Mouse (Mus musculus): ENCODE data around the gene Ctrb1.
"Not testable (repeated sequence)": the region's sequence is repeated elsewhere in the genome, so short reads cannot be mapped to it uniquely, and the experiment has no call there.

Gene Ctrb1

DNA sequence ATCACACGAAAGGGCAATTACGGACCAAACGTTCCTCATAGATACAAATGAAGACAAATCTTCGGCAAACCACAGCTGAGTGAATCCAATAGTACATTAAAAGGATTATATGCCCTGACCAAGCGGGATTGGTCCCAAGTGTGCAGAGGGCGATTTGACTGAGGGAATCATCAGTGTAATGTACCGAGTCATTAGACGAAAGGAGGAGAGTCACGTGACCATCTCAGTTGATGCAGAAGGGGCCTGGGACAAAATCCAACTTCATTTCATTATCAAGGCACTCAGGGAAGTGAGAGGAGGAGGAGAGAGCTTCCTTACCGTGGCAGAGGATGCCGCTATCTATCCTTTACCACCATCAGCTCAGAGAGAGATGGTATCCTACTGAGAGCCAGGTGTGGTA, 9.7 kb downstream of the Ctrb1 start:
- in situ Hi-C loops (cut with MboI, MseI), result no loop called here

DNA sequence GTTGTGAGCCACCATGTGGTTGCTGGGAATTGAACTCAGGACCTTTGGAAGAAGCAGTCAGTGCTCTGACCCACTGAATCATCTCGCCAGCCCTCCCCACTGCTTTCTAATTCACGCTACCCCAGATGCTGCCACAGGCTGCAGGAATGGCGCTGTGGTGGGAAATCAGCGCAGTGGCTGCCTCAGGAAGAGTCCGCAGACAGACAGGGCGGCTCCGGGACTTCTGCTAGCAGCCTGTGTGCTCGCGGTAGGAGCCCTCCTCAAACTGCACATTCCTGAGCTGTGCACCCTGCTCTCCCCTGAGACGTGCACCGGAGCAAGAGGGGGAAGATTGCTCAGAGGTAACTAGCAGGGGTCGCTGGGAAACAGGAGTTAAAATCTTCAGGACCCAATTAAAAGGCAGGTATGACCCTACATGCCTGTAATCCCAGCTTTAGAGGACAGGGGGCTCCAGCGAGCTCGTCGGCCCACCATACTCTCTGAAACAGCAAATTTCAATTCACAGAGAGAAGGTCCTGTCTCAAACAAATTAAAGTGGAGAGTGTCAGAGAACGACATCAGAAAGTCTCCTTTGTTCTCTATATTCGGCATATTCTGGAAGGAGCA, 10.3 kb downstream of the Ctrb1 start:
- in situ Hi-C loops (cut with MboI, MseI), result no loop called here

DNA sequence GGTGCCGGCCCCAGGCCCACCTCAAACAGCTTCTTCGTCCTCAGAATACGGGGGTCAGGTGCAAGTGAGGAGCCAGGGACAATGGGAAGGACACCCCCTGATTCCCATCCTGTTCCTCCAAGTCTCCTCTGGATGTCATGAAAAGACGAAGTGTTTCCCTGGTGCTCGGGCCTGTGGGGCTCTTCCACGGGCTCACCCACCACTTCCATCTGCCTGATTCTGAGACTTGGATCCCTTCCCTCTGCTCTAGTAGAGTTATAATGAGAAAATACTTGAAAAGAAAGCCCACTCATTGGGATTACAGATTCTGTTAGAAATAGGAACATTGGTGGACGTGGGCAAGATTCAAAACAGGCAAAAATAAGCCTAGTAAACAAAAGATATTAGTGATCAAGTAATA, 12.0 kb downstream of the Ctrb1 start:
- in situ Hi-C loops (cut with MboI, MseI), result loop anchor here (5.0 kb wide), 1 partner anchor 143 kb away; no protein-coding TSS in a partner anchor

DNA sequence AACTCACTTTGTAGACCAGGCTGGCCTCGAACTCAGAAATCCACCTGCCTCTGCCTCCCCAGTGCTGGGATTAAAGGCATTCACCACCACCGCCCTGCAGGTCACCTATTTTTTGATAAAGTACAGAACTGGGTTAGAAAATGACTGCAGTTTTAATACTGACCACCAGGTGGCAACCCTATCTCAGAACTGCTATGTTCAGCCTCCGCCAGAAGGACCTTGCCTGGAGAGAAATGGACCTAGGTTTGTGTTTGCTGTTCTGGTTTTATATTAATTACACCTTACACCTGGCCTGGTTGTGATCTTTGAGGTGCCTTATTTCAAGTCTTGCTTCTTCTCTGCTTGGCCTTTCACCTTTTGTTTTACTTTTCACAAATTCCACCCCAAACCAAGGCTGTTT, 12.7 kb downstream of the Ctrb1 start:
- in situ Hi-C loops (cut with MboI, MseI), result loop anchor here (5.0 kb wide), 1 partner anchor 144 kb away; no protein-coding TSS in a partner anchor

DNA sequence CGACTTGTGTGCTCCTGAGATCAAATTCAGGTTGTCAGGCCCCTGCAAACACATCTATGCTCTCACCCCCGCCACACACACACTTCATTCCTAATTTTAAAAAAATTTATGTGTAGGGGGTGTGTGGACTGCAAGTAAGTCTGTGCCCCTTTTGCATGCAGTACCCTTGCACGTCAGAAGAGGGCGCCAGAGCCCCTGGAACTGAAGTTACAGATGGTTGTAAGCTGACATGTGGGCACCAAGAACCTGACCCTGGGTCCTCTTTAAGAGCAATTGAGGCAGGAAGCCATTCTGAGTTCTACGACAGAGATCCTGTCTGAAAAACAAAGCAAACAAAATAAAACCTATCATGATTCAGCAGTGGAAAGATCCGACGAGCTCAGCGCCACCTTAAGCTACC, 14.6 kb downstream of the Ctrb1 start:
- in situ Hi-C loops (cut with MboI, MseI), result loop anchor here (5.0 kb wide), 1 partner anchor 146 kb away; no protein-coding TSS in a partner anchor

DNA sequence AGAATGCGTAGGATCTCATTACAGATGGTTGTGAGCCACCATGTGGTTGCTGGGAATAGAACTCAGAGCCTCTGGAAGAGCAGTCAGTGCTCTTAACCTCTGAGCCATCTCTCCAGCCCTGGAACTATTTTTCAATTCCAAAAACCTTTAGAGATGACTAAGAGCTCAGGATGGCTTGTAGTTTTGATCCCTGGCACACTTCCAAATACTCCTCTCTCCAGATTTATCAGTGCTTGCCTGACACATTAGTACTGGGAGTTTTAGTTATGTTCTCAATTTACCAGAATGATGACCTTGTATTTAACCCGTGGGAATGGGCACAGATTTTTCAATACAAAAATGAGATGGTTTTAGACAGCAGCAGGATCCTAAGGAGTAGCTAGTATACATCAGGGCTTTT, 24.1 kb downstream of the Ctrb1 start:
- in situ Hi-C loops (cut with MboI, MseI), result no loop called here

DNA sequence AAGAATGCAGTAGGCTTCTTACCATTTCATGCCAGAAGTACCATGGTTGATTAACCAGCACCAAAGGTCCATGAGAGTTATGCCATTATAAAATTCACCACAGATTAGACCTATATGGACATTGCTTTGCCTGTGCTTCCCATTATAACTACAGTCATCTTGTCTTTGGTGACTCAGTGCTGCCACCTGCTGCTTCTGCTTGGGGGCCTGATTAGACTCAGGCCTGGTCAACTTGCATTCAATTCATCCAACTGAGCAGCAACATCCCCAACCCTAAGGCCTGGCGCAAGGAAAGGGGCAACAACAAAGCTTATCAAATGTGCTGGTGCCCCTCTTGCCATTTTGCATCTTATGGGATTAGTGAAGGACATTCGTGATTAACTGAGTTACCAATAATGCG, 28.3 kb downstream of the Ctrb1 start:
- in situ Hi-C loops (cut with MboI, MseI), result no loop called here

DNA sequence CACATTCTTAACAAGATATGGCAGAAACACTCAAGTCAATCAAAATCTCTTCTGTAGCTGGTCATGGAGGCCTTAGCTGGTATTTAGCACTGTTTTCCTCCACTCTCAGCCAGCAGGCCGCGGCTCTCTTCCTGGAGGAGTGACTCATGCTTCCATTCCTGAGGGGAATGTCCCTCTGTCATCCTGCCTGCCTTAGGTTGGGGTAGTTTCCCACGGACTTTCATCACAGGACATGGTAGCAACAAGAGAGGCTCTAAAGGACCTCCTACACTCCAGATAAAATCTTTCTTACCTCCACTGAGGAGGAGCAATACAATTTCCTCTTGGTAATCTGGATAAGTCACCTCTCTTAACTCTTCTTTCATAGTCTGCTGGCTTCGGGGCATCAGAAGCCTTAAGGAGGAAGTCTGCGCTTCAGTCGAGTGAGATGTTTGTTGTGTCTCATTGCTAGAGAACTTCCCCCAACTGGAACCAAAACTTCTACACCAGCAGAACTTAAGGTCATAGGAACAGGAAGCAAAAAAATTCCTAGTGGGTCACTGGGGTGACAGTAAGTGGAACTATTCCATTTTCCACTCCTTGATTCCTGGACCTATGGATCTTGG, 31.9 kb downstream of the Ctrb1 start:
- in situ Hi-C loops (cut with MboI, MseI), result no loop called here

DNA sequence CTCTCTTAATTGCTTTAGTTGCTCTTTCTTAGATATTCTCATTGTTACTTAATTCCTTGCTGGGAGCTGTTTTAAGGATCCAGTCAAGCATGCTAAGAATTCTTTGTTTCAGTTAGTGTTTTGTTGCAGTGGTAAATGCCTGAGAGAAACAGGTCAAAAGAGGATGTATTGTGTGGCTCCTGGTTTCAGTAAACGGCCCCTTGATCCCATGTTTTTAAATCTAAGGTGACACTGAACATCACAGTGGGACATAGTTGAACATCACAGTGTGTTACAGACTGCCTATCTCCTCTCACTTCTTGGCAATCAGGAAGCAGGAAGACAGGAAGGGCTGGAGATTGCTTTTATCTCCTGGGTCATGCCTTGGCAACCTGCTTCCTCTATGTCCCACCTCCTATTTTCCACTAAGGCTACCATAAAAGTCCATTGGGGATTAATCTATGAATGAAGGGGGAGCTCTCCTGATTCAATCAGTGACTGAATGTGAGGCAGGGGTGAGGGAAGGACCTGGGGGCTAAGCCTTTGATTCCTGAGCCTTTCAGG, 33.4 kb downstream of the Ctrb1 start:
- in situ Hi-C loops (cut with MboI, MseI), result no loop called here

DNA sequence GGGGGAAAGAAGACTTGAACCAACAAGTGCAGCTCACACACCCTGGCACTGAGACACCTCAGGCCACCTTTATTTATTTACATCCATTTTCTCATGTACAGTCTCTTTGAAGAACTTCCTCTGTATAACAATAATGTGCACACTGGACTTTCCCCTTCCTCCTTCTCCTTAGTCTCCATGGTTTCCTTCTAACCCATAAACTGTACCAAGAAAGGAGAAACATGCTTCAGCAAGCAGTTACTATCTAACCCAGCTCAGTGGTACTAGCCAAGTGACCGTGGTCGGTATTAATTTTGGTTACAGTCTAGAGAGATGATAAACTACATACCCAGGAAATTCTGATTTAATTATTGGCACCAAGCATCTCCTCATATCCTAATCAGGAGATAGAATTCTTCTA, 37.3 kb downstream of the Ctrb1 start:
- in situ Hi-C loops (cut with MboI, MseI), result no loop called here

DNA sequence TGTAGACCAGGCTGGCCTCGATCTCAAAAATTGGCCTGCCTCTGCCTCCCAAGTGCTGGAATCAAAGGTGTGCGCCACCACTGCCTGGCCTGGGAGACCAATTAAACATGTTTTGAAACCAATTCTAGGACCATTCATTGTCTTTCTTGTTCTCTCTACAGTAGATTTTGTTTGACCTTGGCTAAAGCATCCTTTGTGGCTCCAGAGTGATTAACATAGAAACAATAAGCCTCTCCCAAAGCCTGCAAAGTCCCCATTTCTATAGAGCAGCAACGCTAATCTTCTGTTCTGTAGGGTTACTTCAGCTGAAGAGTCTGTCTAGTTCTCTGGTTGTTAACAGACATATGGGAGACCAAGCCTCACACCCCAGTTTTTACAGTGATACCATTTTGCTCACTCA, 40.2 kb downstream of the Ctrb1 start:
- in situ Hi-C loops (cut with MboI, MseI), result no loop called here

DNA sequence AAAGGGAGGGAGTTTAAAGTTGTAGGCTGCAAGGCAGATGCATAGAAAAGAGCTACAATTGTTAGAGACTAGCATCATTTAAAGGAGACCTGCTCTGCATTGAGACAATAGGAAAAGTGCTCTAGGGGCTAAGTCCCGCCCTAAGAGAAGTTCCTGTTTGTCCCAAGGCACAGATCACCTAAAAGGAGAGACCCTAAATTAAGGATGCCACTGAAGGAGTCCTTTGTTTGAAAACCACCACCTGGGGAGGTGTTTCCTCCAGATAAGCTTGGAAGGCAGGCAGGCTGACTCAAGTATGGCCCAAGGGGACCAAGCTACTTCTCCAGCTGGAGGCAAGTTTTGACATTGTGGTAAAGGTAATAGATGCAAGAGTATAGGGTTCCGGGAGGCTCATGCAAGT, 42.0 kb downstream of the Ctrb1 start:
- in situ Hi-C loops (cut with MboI, MseI), result no loop called here

DNA sequence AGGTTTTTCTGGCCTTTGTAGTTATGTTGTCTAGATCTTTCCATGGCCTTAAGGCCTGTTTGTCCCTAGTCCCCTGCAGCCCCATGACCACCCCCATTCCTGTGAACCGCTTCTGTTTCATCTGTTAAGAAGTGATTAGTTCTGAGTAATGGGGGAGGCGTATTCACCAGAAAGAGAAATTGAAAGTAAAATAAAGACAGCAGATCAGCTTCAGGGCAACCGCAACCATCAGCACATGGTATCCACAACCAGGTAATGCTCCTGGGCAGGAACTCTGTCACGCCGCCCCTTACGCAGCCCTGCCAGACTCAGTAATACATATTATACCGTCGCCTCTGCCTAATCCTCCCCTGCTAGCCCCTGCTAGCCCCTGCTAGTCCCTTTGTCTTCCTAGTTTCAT, 45.1 kb downstream of the Ctrb1 start:
- in situ Hi-C loops (cut with MboI, MseI), result no loop called here

DNA sequence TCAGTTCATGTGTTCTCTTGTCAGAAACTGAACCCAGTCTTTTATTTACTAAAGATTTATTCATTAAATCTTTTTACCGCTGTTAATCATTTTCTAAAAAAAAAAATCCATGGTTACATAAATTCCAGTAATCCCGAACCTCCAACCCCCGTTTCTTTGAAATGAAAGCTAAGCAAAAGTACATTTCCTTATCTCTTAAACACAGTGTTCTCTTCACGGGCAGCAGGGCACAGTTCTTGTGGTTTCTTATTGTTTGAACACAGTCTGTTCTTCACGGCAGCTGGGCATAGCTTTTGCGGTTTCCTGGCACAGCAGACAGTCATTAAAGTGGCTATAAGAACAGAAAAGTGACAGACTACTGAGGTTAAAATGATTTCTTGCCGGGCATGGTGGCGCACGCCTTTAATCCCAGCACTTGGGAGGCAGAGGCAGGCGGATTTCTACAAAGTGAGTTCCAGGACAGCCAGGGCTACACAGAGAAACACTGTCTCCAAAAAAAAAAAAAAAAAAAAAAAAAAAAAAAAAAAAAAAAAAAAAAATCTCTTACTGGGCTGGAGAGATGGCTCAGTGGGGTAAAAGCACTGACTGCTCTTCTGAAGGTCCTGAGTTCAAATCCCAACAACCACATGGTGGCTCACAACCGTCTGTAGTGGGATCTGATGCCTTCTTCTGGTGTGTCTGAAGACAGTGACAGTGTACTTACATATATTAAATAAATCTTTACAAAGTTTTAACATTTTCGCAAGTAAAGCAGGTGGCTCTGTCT, 46.3 kb downstream of the Ctrb1 start:
- in situ Hi-C loops (cut with MboI, MseI), result not testable (repeated sequence)

DNA sequence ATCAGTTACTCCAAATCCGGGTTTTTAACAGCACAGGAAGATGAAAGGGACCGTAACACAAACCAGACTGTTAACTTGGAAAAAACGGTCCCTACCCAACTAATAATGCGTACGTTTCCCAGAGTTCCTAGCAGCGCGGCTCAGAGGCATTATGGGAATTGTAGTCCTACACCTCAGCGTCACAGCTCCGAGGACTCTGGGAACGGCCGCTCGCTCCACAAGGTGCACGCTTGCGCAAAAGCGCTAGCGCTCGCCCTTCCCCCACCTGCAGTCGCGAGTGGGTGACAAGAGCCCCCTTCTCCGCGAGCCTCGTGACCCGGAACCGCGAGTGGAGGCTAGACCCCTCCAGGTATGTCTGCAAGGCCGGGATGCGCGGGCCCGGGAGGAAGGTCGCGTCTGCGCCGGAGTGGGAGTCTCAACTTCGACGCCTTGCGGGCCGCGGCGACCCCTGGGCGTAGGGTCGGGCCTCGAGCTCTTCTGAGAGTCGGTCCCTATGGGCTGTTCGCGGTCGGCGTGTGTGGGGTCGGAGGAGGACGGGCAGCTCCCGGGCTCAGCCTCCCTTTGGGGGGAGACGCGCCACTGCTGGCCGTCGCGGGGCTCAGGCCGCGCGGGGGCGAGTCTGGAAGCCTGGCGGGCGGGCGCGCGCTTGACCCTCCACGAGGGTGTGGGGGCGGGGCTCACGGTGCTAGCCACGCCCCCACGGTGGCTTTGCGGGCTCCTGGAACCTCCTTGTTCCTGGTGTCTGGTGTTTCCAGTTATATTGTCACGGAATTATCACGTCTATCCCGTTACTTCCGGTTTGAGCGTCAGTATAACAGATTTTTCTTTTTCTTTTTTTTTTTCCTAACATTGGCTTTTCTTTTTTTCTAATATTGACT, 47.3 kb downstream of the Ctrb1 start, which contains the start of gene Zfp1:
TSS of gene Zfp1 (plus strand) at position 138 of the 878 bp plus-strand sequence.
- in situ Hi-C loops (cut with MboI, MseI), result no loop called here

DNA sequence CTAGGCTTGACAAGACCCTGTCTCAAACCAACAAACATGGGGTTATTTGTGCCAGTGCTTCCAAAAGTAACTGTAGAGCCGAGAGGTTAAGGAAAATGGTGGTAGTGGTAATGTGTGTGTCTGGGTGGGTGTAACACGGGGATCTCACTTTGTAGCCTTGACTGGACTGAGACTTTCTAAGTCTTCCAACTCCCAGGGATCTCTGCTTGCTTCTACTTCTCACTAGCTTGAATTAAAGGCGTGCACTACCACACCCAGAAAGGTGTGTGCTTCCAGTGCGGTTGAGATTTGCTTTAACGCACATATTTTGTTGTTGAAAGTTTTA, 47.9 kb downstream of the Ctrb1 start:
- in situ Hi-C loops (cut with MboI, MseI), result no loop called here

DNA sequence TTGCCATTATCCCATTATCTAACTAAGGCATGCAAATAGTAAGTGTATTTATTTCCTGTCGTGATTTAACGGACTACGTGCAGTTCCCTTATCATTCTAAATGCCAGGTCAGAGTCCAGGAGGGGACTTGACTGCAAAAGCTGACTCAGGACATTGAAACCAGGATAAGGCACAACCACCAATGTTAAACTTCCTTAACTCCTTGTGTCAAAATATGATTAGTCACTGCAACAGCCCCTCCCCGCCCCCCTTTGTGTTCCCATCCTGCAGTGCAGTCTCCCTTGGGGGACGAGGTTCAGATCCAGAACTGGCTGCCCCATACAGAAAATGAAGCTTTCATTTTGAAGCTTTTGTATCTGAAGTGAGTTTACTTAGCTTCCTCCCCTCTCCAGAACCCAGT, 48.3 kb downstream of the Ctrb1 start:
- in situ Hi-C loops (cut with MboI, MseI), result no loop called here

DNA sequence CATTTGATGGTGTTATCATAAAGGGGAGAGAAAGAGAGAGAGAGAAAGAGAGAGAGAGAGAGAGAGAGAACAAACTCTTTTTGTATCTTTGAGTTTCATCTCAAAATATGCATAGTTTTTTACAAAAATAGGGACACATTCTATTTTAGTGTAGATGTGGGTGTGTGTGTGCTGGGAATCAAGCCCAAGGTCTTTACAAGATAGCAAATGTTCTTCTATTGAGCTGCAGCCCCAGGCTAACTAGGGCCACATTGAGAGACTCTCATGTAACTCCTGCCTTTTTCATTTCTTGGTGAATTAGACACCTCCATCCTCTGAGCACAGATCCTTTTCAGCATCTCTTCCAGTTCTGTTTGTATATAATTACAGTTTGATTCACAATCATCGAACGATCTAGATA, 49.7 kb downstream of the Ctrb1 start:
- in situ Hi-C loops (cut with MboI, MseI), result no loop called here

DNA sequence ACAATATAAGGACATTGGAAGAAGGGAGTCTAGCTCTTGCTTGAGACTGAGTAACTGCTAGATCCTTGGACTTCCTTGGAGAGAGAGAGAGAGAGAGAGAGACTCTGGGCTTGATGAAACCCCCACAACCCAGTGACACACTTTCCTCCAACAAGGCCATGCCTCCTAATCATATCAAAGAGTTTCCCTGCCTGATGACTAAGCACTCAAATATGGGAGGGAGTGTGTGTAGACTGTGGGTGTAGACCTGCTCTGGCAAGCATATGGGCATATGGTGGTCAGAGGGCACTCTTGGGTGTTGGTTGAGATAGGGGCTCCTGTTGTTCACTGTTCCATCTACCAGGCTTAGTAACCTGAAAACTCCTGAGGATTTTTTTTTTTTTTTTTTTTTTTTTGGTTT, 52.7 kb downstream of the Ctrb1 start:
- in situ Hi-C loops (cut with MboI, MseI), result no loop called here

Measured in T-helper 1 cell (primary cell).